Mouse (Mus musculus): ENCODE measurements at regions not wholly inside any gene's neighbourhood (a gene's known extent, or its start where the extent isn't known, plus 50 kb on each side); places are given as distances from the start of the nearest gene placed in this dataset.
A peak's percentile ranks its signal among the peaks of the same experiment; 100 is the strongest.

DNA sequence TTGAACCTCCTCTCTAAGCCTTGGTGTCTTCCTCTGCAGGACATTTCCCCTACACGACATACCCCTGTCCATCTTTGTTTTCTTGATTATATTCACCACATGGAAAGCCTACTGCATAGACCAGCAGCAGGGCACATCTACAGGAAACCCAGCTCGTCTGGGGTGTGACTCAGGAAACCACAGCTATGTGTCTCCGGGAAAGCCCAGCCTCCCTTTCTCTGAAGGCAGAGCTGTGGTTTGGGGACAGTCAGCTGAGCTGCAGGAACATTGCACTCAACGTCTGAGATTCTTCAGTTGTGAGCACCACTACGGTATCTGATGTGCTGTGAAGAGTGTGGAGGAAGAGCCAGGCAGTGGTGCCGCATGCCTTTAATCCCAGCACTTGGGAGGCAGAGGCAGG, 286.9 kb downstream of the Foxo1 start:
- no peak for DNase-seq (ENCODE audit: low read depth, low spot score)

- DNase-seq (ENCODE audit: low read depth, low spot score): no peak
Measured at GRCm38 (mm10) chr3:52554490-52554889, 286.4 kb downstream of the Foxo1 start.

DNA sequence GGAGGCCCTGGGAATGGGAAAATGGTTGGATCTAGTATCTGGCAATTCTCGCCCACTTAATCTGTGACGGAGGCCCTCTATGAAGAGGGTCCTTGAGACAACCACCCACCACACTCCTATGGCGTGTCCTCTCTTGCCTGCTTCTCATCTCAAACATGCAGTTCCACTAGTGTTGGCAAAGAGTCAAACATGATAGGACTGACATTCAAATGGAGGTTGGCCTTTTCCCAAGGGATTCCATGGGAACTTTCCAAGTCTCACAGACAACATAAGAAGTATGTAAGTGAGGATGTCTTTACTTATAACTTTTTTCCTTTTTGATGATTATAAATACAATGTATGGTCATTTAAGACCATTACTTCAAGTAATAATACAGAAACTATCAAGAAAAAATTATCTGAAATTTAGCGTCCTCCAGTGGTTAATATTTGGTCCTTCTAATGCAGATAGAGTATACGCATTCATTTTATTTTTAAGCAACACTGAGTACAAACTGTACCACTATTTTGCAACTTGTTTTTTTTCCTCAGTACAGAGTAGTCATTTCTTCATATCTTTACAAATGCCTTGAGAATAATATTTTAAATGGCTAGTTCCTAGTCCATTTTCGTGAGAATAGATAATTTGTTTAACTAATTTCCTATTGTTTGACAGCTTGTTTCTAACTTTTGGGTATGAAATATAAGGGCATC, 280.2 kb downstream of the Foxo1 start:
- DNase-seq (ENCODE audit: low read depth, low spot score): no peak

GRCm38 (mm10) chr3:52546035-52546434, 277.9 kb downstream of the Foxo1 start:
- no peak for DNase-seq (ENCODE audit: low read depth, low spot score)

DNA sequence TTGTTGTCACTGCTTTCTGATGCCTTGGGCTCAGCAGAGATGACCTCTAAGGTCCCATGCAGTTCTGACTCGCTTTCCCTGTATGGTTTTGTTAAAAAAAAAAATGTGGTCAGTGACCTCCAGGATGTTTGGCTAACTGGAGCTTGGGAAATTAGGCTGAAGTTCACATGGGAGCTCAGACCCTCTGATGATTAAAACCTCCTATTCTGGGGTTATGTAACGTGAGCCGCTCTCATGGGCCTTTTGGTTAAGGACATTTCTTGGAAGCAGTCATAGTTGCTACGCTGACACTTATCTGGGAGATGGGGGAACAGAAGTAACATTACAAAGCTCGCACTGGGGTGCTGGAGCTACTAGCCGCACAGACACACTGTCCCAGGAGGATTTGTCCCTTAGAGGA, 274.9 kb downstream of the Foxo1 start:
- no peak for DNase-seq (ENCODE audit: low read depth, low spot score)

DNA sequence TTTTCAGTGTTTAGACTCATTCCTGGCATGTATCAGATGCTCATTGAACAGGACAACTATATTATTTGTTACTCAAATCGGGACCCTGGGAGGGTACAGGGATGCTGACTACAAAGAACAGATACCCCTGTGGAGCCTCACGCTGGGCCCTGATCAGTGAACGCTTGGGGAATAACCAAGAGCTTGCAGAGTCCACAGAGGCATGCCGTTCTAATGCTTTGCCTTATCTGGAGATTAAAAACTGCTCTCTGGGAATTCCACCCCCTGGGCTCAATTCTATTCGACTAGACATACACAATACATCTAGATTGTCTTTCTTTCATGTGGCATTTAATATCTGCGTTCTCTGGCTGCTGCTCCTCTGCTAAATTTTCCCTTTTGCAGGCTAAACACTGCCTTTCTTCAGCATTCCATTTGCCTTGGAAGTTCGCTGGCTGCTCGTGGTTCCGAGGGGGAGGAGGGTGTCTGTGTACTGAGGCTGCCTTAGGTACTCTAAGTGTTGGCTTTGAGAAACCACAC, 272.8 kb downstream of the Foxo1 start:
- no peak for DNase-seq (ENCODE audit: low read depth, low spot score)

DNA sequence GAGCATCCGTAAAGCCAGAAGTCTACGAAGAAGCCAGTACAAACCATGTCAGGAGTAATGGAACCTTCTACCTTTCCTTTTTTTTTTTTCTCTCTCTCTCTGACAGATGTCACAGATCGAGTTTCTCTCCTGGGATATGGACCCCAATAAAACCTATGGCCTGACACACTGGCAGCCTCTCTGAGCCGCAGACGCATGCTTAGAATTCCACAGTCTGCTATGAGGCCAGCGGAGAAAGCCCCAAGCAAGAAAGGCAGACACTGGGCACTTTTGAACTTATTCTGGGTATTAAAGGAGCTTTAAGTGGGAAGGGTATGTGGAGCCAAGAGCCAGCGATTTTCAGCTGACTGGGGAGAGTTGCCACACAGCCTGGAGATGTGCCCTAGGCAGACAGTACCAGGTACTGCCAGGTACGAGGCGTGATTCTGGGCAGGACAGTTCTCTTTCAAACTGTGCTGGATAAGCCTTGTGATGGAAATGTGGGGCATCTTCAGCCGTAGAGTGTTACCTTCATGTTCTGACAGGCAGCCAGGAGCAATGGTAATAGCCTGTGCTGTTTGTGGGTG, 271.8 kb downstream of the Foxo1 start:
- DNase-seq (ENCODE audit: low read depth, low spot score): no peak

DNA sequence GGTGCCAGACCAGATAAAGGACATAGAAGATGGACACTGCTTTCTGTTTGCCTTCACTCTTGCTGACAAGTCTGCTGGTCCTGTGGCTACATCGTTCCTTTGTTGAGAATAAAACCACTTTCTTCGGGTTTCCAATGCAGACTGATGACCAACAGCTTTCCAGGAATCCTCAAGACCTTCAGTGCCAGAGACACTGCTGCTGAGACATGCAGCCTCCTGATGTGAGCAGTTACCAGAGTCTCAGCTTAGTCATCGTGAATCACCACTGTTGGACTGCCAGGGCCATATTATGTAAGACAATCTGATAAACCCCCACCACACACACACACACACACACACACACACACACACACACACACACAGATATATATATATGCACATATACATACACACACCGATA, 270.2 kb downstream of the Foxo1 start:
- no peak for DNase-seq (ENCODE audit: low read depth, low spot score)

GRCm38 (mm10) chr3:52537362-52537911, 269.3 kb downstream of the Foxo1 start:
- DNase-seq (ENCODE audit: low read depth, low spot score): no peak

- DNase-seq (ENCODE audit: low read depth, low spot score): no peak
Measured at GRCm38 (mm10) chr3:52535411-52536021, 267.4 kb downstream of the Foxo1 start.

DNA sequence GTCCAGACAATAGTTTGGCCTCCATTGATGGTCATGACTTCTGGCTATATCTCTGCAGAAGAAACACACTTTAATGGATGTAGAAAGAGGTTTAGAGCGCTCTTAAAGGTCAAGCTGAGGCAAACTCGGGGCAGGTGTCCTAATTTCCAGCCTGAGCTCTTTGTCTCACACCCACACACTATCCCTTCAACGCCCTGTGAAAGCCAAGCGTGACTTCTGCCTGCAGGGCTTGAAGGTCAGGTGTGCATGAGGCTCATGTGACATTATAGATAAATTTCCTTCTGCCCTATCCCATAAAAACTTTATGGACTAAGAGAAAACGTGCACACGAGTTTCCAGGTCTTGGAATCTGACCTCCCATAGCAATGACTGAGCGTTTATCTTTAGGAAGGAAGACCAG, 266.0 kb downstream of the Foxo1 start:
- no peak for DNase-seq (ENCODE audit: low read depth, low spot score)

DNA sequence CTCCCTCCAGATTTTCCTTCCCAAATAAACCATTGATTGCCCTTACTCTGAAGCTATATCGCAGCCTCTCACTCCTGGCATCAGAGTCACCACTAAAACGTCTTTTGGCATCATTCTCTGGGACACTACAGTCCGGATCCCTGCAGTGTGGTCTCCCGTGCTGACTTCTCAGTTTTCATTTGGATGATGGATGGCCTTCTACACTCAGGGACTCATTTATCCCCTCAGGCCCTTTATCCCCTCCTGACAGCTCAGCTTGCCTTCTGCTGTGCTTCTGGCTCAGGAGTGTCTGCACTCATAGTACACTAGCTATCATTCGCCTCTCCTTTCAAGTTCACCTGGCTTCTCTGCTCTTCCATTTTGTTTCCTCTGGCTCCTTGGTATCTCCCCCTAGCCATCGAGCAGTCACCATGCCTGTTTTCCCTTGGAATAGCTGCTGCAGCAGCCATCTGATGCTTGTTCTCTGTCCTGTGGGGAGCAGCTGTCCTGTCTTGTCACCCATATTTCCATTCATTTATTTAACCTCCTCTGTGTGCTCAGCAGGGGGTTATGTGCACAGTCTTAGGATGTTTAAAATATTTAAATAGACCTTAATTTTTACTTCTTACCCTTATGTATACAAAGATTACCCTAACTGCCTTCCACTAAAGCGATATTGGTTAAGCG, 263.7 kb downstream of the Foxo1 start:
- DNase-seq (ENCODE audit: low read depth, low spot score): no peak

DNA sequence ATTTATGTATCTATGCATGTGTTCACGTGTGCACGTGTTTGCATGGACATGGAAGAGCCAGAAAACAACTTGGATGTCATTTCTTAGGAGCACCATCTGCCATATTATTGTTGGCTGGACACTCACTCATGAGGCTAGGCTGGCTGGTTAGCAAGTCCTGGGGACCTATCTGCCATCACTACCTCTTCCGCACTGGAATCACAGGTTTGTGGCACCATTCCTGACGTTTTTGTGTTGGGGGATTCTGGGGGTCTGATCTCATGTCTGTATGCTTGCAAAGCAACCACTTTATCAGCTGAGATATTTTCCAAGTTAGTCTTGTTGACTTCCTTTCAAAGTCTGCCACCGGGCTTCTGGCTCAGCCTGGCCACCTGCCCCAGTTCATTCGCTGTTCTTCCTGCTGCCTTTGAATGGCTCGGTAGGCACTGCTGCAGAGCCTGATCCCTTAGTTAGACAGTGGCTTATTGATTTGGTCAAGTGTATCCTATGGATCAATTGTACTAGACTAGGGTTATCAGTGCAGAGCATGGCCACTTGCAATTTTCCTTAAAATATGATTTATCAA, 262.4 kb downstream of the Foxo1 start:
- DNase-seq (ENCODE audit: low read depth, low spot score): no peak

DNA sequence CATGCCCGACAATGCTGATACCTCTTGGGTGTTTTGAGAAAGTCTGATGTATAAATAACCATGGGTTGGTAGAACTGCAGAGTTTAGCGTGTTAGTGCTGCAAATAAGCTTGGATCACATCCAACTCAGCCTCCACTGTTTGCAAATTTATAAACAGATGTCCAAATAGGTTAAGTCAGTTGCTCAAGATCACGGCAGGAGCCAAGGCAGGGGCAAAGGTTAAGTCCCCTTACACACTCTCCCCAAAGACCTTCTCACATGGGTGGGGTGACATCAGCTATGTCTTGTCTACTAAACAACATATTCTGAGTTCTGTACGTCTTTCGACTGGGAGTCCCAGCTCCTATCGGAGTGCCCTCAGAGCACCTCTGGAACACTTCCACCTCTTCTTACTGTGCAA, 261.0 kb downstream of the Foxo1 start:
- DNase-seq (ENCODE audit: low read depth, low spot score): no peak

GRCm38 (mm10) chr3:52528521-52528920, 260.4 kb downstream of the Foxo1 start:
- no peak for DNase-seq (ENCODE audit: low read depth, low spot score)

GRCm38 (mm10) chr3:52527781-52528180, 259.6 kb downstream of the Foxo1 start:
- DNase-seq (ENCODE audit: low read depth, low spot score): no peak

GRCm38 (mm10) chr3:52527010-52527754, 259.0 kb downstream of the Foxo1 start:
- DNase-seq (ENCODE audit: low read depth, low spot score): no peak

DNA sequence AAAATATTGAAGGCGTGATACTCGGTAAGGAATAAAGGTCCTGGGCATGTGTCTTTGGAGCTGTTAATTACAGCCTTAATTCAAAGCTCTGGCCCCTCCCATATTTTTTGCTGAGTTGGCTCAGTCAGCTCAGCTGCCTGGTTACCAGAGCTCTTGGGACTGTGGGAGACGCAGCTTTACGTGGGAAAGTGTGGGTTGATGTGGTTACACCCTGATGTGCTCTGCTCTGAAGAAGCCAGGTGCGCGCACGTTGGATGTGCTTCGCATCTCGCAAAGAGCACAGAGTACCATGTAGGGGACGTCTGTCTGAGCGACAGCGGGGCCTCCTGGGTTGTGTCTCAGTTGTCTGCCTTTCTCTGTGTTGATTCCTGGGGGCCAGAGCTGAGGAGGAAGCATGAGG, 254.8 kb downstream of the Foxo1 start:
- DNase-seq (ENCODE audit: low read depth, low spot score): no peak

DNA sequence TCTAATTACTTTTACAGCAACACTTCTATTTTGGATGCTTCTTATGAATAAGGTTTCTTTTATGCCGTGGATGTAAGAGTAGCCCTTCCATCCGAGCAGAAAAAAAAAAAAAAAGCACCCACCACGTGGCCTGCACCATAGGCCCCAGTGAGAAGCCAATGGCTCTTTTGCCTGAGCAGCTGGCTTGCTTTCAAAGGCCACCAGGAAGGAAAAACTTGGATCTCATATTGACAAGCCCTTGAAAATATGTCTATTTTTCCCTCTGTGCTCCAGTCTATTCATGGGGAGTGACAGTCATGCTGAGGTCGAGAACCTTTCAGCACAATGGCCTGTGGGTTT, 252.4 kb downstream of the Foxo1 start:
- no peak for DNase-seq (ENCODE audit: low read depth, low spot score)

GRCm38 (mm10) chr3:52519910-52520608, 251.9 kb downstream of the Foxo1 start:
- DNase-seq (ENCODE audit: low read depth, low spot score): peak; percentile 51

DNA sequence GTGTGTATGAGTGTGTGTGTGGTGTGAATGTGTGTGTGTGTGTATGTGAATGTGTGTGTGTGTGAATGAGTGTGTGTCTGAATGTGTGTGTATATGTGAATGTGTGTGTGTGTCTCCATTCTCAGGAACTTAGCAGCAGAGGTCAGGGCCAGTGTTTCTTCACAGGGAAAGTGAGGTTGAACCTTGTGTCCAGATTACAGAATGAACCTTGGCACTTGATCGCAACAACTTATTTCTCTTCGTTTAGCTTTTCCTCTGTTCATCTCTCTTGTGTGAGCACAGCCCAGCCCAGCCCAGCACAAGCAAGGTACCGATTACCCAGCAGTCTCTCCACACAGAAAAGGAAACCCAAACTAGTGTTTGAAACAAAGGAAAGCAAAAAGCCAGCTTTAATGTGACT, 249.7 kb downstream of the Foxo1 start:
- DNase-seq (ENCODE audit: low read depth, low spot score): no peak

All from brain, embryonic 18.5 days (tissue).